Mouse (Mus musculus): ENCODE data around the gene Sgce. TPM values are rescaled to one million over a fixed set of nuclear protein-coding genes. Genes with fewer than 3 reads are reported as not detected.

Gene Sgce
- polyA plus RNA-seq, 1 experiment from 2014 or later = 56.4 TPM

DNA sequence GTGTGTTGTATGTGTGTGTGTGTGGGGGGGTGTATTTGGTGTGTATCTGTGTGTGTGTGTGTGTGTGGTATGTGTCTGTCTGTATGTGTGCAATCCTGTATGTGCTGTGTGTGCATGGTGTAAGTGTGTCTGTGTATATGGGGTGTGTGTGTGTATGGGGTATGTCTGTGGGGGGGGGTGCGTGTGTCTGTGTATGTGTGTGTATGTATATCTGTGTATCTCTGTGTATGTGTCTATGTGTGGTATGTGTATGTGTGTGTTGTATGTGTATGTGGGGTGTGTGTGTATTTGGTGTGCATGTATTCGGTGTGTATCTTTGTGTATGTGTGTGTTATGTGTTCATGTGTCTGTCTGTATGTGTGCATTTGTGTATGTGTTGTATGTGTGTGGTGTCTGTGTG lies 30.8 kb downstream of the Sgce start:
- WGBS = 99% methylated on average over 2 of the region's 2 CpGs

GRCm38 (mm10) chr6:4708971-4709370 lies 38.0 kb downstream of the Sgce start:
- no peaks in the 10 kb centered on the region for H3K27me3 ChIP-seq
- 94% methylated on average over 1 of the region's 1 CpGs for WGBS
- ATAC-seq = no peak
- no peaks in the 10 kb centered on the region for H3K4me1 ChIP-seq
- H3K9ac ChIP-seq = no peak overlapping the region
- no peak overlapping the region for H3K4me2 ChIP-seq
- H3K9me3 ChIP-seq (replicated peaks) = no peaks in the 10 kb centered on the region
- H3K27ac ChIP-seq = no peak overlapping the region
- H3K4me3 ChIP-seq = no peak overlapping the region
- H3K36me3 ChIP-seq (ENCODE audit: poor library complexity, severe bottlenecking) = peaks cover 20% of the 10 kb centered on the region

More for the DNA sequence above, 30.8 kb downstream of the Sgce start:
- Histone ChIP-seq H3K9ac (no peak overlapping the region), H3K4me2 (no peak overlapping the region), H3K9me3 (replicated peaks) (no peaks in the 10 kb centered on the region), H3K36me3 (ENCODE audit: poor library complexity, severe bottlenecking) (no peaks in the 10 kb centered on the region; the same call in 1 of the 2 replicates), H3K27me3 (no peaks in the 10 kb centered on the region), H3K4me1 (no peaks in the 10 kb centered on the region), H3K4me3 (no peak overlapping the region), H3K27ac (no peak overlapping the region)
- ATAC-seq = no peak

DNA sequence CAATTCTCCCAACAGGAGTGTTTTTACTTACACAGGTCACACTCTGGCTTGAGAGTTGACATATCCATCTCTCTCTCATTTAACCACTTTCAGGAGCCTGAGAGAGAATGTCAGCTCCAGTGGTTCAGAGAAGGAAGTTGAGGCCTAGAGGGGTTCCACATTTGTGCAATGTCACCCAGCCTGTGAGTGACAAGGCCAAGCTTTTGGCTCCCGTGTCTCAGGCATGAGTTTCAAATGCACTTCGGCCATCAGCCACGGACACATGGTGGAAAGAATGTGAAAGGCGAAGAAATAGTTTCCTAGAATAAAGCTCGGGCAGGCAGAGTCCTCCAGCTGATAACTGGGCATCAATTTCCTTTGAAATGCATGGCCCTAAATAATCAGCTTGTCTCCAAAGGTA lies 40.6 kb downstream of the Sgce start:
- no peak for ATAC-seq
- 87% methylated on average over 5 of the region's 5 CpGs for WGBS
- peaks cover 25% of the 10 kb centered on the region for H3K36me3 ChIP-seq (ENCODE audit: poor library complexity, severe bottlenecking)

DNA sequence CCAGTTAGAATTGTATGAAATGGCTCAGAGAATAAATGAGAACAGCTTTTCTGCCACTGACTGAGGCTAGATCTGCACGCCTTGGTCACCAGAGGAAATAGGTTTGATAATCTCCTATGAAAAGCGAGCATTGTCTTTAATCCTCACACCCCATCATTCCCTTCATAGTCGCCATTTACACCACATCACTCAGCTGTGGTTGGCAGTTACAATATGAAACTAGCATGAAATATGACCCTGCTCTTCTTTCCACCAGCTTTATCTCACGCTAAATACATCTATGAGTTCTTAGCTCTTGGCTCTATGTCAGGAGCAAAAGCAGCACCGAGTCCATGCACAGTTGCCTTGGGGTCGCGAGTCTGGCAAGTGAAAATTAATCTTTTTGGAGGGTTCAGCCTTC lies 43.1 kb downstream of the Sgce start:
- H3K4me2 ChIP-seq = no peak overlapping the region
- H3K27me3 ChIP-seq = no peaks in the 10 kb centered on the region
- WGBS = 81% methylated on average over 7 of the region's 7 CpGs

More for the DNA sequence above, 40.6 kb downstream of the Sgce start:
- Histone ChIP-seq H3K4me2 (no peak overlapping the region), H3K4me1 (no peaks in the 10 kb centered on the region), H3K9ac (no peak overlapping the region), H3K27me3 (no peaks in the 10 kb centered on the region), H3K4me3 (no peak overlapping the region), H3K27ac (no peak overlapping the region), H3K9me3 (replicated peaks) (no peaks in the 10 kb centered on the region)

DNA sequence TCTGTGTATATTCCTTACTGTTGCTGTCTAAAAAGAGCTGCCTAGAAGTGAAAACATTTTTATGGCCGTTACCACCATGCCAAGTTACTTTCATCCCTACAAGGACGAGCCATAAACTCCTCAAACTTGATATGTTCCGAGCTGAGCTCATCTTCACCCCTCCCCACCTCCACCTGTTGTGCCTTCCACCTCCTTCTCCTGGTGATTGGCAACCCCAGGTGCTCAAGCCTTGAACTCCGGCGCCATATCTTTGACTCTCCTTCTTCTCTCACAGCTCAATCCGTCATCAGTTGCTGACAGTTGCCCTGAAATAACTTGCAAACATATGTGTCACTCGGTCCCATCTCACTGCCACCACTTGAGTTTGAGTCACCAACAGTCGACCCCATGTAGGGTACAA lies 45.4 kb downstream of the Sgce start:
- H3K4me2 ChIP-seq = no peak overlapping the region
- no peak for ATAC-seq
- 92% methylated on average over 8 of the region's 8 CpGs for WGBS
- H3K9me3 ChIP-seq (replicated peaks) = no peaks in the 10 kb centered on the region
- no peak overlapping the region for H3K27ac ChIP-seq
- H3K9ac ChIP-seq = no peak overlapping the region
- H3K4me3 ChIP-seq = no peak overlapping the region
- no peaks in the 10 kb centered on the region for H3K27me3 ChIP-seq
- no peaks in the 10 kb centered on the region for H3K4me1 ChIP-seq
- H3K36me3 ChIP-seq (ENCODE audit: poor library complexity, severe bottlenecking) = peaks cover 11% of the 10 kb centered on the region; the same call in 1 of the 2 replicates

More for the DNA sequence above, 43.1 kb downstream of the Sgce start:
- H3K27ac ChIP-seq = no peak overlapping the region
- no peak overlapping the region for H3K4me3 ChIP-seq
- H3K9ac ChIP-seq = no peak overlapping the region
- no peaks in the 10 kb centered on the region for H3K4me1 ChIP-seq
- ATAC-seq = no peak
- no peaks in the 10 kb centered on the region for H3K9me3 ChIP-seq (replicated peaks)
- H3K36me3 ChIP-seq (ENCODE audit: poor library complexity, severe bottlenecking) = peaks cover 16% of the 10 kb centered on the region; the same call in 1 of the 2 replicates

- Histone ChIP-seq H3K4me3 (no peak overlapping the region), H3K9me3 (replicated peaks) (no peaks in the 10 kb centered on the region), H3K27ac (no peak overlapping the region), H3K27me3 (no peaks in the 10 kb centered on the region), H3K36me3 (ENCODE audit: poor library complexity, severe bottlenecking) (0 out of 2 replicates have a peak, but pooled peaks cover 7% of the 10 kb centered on the region), H3K4me1 (no peaks in the 10 kb centered on the region), H3K9ac (no peak overlapping the region), H3K4me2 (no peak overlapping the region)
- ATAC-seq = no peak
- WGBS = 63% methylated on average over 3 of the region's 3 CpGs
These were observed 51.2 kb downstream of the Sgce start for GRCm38 (mm10) chr6:4695778-4696177.

GRCm38 (mm10) chr6:4694672-4695231 lies 52.3 kb downstream of the Sgce start:
- Histone ChIP-seq H3K9me3 (replicated peaks) (no peaks in the 10 kb centered on the region), H3K9ac (no peak overlapping the region), H3K36me3 (ENCODE audit: poor library complexity, severe bottlenecking) (0 out of 2 replicates have a peak, but pooled peaks cover 7% of the 10 kb centered on the region), H3K4me1 (no peaks in the 10 kb centered on the region), H3K4me2 (no peak overlapping the region), H3K27me3 (no peaks in the 10 kb centered on the region), H3K27ac (no peak overlapping the region), H3K4me3 (no peak overlapping the region)
- no peak for ATAC-seq
- 69% methylated on average over 8 of the region's 8 CpGs for WGBS

GRCm38 (mm10) chr6:4693544-4693943 lies 53.5 kb downstream of the Sgce start:
- H3K9me3 ChIP-seq (replicated peaks) = no peaks in the 10 kb centered on the region
- no peak overlapping the region for H3K4me3 ChIP-seq
- no peak overlapping the region for H3K9ac ChIP-seq
- H3K4me1 ChIP-seq = no peaks in the 10 kb centered on the region
- H3K27ac ChIP-seq = no peak overlapping the region
- H3K36me3 ChIP-seq (ENCODE audit: poor library complexity, severe bottlenecking) = peaks cover 6% of the 10 kb centered on the region; the same call in 1 of the 2 replicates
- no peak for ATAC-seq
- H3K27me3 ChIP-seq = no peaks in the 10 kb centered on the region
- WGBS = 43% methylated on average over 10 of the region's 10 CpGs
- no peak overlapping the region for H3K4me2 ChIP-seq

DNA sequence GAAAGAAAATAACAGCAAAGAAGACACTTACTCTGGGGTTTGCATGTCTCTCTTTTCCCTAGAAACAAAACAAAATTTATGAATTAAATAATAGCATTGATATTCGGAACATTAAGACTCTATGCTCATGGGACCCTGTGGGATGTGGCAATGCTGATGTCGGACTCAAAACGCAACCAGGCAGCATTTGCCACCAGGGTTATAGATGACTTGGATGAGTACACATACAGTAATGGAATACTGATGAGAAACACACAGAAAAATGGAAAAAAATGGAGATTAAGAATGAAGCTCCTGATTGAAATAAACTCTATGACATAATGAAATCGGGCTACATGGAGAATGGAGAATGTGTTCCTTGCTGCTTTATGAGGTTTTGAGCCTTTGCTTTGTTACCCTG lies 56.6 kb downstream of the Sgce start:
- Histone ChIP-seq H3K4me3 (no peak overlapping the region), H3K9me3 (replicated peaks) (no peaks in the 10 kb centered on the region), H3K27ac (no peak overlapping the region), H3K4me1 (no peaks in the 10 kb centered on the region), H3K36me3 (ENCODE audit: poor library complexity, severe bottlenecking) (peaks cover 6% of the 10 kb centered on the region; the same call in 1 of the 2 replicates), H3K4me2 (no peak overlapping the region), H3K27me3 (no peaks in the 10 kb centered on the region), H3K9ac (no peak overlapping the region)
- ATAC-seq = 0 out of 2 replicates have a peak, but pooled peaks have one; percentile 10
- 85% methylated on average over 4 of the region's 4 CpGs for WGBS

DNA sequence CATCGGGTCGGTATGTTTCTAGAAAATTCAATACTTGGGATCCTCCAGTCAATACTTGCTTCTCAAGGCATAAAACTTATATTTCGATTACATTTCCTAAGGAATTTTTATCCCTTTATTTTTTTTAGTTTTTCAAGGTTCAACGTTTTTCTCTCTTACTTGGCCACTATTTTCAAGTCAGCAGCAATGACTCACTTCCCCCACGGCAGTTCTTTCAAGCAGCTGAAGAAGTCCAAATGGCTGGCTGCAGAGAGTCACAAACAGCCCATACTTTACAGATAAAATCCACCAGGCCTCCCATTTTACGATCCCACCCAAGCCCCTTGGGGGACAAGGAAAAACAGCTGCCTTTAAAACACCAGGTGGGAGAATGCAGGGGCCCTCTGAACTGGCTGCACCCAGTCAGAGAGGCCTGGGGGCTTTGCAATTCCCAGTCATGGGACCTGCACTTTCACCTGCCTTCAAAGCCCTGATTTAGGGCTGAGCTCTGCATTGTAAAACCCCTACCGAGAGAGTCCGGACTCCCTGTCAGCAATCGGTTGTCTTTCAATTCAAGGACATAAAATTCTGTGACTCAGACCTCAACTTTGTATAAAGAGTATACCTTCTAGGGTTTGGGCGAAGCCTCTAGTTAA lies 62.2 kb downstream of the Sgce start:
- no peak for ATAC-seq
- 74% methylated on average over 10 of the region's 10 CpGs for WGBS
- Histone ChIP-seq H3K27me3 (no peaks in the 10 kb centered on the region), H3K9ac (no peak overlapping the region), H3K9me3 (replicated peaks) (no peaks in the 10 kb centered on the region), H3K4me1 (0 out of 2 replicates have a peak, but pooled peaks cover 8% of the 10 kb centered on the region), H3K27ac (no peak overlapping the region), H3K36me3 (ENCODE audit: poor library complexity, severe bottlenecking) (peaks cover 3% of the 10 kb centered on the region; the same call in 1 of the 2 replicates), H3K4me3 (no peak overlapping the region), H3K4me2 (no peak overlapping the region)

DNA sequence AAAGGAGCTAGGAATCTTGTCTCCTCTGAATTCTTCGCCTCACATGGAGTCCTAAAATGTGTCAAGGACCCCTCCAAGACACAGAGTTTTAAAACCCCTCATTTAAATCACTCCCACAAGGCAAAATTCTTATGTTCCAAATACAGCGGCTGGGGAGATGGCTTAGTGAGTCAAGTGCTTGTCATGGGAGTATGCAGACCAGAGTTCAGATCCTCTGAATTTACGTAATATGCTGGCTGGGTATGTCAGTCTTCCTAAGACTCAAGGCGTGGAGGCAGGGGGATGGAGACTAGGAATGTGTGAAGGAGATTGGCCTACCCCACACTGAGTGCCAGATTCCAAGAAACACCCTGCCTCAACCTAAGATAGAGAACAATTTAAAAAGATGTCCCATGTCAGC lies 66.4 kb downstream of the Sgce start:
- Histone ChIP-seq H3K27ac (0 out of 2 replicates have a peak overlapping the region, but pooled peaks have one; percentile 38), H3K9me3 (replicated peaks) (no peaks in the 10 kb centered on the region), H3K4me3 (no peak overlapping the region), H3K9ac (no peak overlapping the region), H3K4me1 (peaks cover 27% of the 10 kb centered on the region), H3K27me3 (no peaks in the 10 kb centered on the region), H3K36me3 (ENCODE audit: poor library complexity, severe bottlenecking) (no peaks in the 10 kb centered on the region), H3K4me2 (no peak overlapping the region)
- ATAC-seq = 0 out of 2 replicates have a peak, but pooled peaks have one; percentile 6
- 87% methylated on average over 4 of the region's 4 CpGs for WGBS

GRCm38 (mm10) chr6:4679981-4680380 lies 67.0 kb downstream of the Sgce start:
- H3K4me3 ChIP-seq = no peak overlapping the region
- no peak overlapping the region for H3K4me2 ChIP-seq
- H3K27me3 ChIP-seq = no peaks in the 10 kb centered on the region
- peak; percentile 36; the same call in 1 of the 2 replicates for ATAC-seq
- no peaks in the 10 kb centered on the region for H3K9me3 ChIP-seq (replicated peaks)
- no peaks in the 10 kb centered on the region for H3K36me3 ChIP-seq (ENCODE audit: poor library complexity, severe bottlenecking)
- H3K9ac ChIP-seq = no peak overlapping the region
- H3K4me1 ChIP-seq = peaks cover 27% of the 10 kb centered on the region
- WGBS = 46% methylated on average over 1 of the region's 1 CpGs
- peak overlapping the region; percentile 55; the same call in 1 of the 2 replicates for H3K27ac ChIP-seq

Measured in forebrain, embryonic 13.5 days (tissue).